Mouse (Mus musculus) erythroid progenitor cell, adult 5-6 weeks (primary cell): ENCODE measurements at regions not wholly inside any gene's neighbourhood (a gene's known extent, or its start where the extent isn't known, plus 50 kb on each side); places are given as distances from the start of the nearest gene placed in this dataset.
"Not testable (repeated sequence)": the region's sequence is repeated elsewhere in the genome, so short reads cannot be mapped to it uniquely, and the experiment has no call there.

Experiments used
- ATAC-seq: replicated peaks from 2 replicates; pipeline ENCODE4 v1.8.0; 2016; ENCODE audit warnings: moderate number of reproducible peaks, mild to moderate bottlenecking, moderate TSS enrichment, inconsistent platforms; ENCODE audit not compliant: poor library complexity, low FRiP score, severe bottlenecking

GRCm38 (mm10) chr13:107791770-107792169 lies 252.5 kb upstream of the Smim15 start:
- no peak for ATAC-seq

GRCm38 (mm10) chr13:107784971-107785370 lies 259.3 kb upstream of the Smim15 start:
- ATAC-seq: no peak

- no peak for ATAC-seq
Measured at GRCm38 (mm10) chr13:107781741-107782140, 262.5 kb upstream of the Smim15 start.

- no peak for ATAC-seq
Measured at GRCm38 (mm10) chr13:107781221-107781620, 263.0 kb upstream of the Smim15 start.

- no peak for ATAC-seq
Measured at GRCm38 (mm10) chr13:107779591-107779990, 264.7 kb upstream of the Smim15 start.

- not testable (repeated sequence) for ATAC-seq
Measured at GRCm38 (mm10) chr13:107774499-107774898, 269.7 kb upstream of the Smim15 start.

GRCm38 (mm10) chr13:107767262-107767624 lies 277.0 kb upstream of the Smim15 start:
- ATAC-seq: no peak

- ATAC-seq: no peak
Measured at GRCm38 (mm10) chr13:107766397-107767261, 277.6 kb upstream of the Smim15 start.

GRCm38 (mm10) chr13:107763911-107764310 lies 280.3 kb upstream of the Smim15 start:
- ATAC-seq: no peak

- no peak for ATAC-seq
Measured at GRCm38 (mm10) chr13:107760511-107760910, 283.7 kb upstream of the Smim15 start.

GRCm38 (mm10) chr13:107758327-107759095 lies 285.7 kb upstream of the Smim15 start:
- no peak for ATAC-seq

- no peak for ATAC-seq
Measured at GRCm38 (mm10) chr13:107752745-107753144, 291.5 kb upstream of the Smim15 start.

GRCm38 (mm10) chr13:107743464-107744218 lies 300.6 kb upstream of the Smim15 start:
- ATAC-seq: no peak

GRCm38 (mm10) chr13:107736581-107736980 lies 307.7 kb upstream of the Smim15 start:
- ATAC-seq: no peak

GRCm38 (mm10) chr13:107734161-107734905 lies 309.9 kb upstream of the Smim15 start:
- ATAC-seq: no peak

- ATAC-seq: no peak
Measured at GRCm38 (mm10) chr13:107730976-107731375, 313.3 kb upstream of the Smim15 start.

- no peak for ATAC-seq
Measured at GRCm38 (mm10) chr13:107726491-107726890, 317.8 kb upstream of the Smim15 start.

GRCm38 (mm10) chr13:107721901-107722300 lies 322.3 kb upstream of the Smim15 start:
- no peak for ATAC-seq

- no peak for ATAC-seq
Measured at GRCm38 (mm10) chr13:107720874-107721574, 323.2 kb upstream of the Smim15 start.
